Mouse (Mus musculus): ENCODE data around the gene Kat2b. TPM values are rescaled to one million over a fixed set of nuclear protein-coding genes. Genes with fewer than 3 reads are reported as not detected.
A peak's percentile ranks its signal among the peaks of the same experiment; 100 is the strongest.

Gene Kat2b
- total and polyA plus RNA-seq, 3 experiments: 6.2 to 7.4 TPM; not detected in 1

DNA sequence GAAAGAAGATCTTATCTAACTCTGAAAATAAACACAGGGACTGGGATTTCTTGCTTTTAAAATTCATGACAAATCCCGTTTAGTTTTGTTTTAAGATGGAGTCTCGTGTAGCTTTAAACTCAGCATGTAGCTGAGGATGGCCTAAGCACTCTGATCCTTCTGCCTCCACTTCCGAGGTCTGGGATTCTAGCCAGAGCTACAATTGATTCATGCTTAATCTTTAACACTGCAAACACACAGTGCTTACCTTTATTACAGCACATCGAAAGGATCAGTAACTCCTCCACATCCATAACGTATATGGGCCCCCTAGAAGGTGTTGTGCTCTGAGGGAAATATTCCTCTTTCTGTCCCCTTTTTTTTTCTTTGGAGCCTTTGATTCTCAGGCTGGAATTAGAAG lies 61.5 kb downstream of the Kat2b start:
- TF ChIP-seq POLR2A (IDR thresholded peaks at IDR 0.05; ENCODE audit: control insufficient read depth in 1 of 2, insufficient read depth in 1 of 2, low read depth in 1 of 2, low read length in 2 of 2, poor library complexity in 1 of 2): no peak
- Histone ChIP-seq H3K27ac (ENCODE audit: control insufficient read depth, low read depth, low read length) (no peak overlapping the region), H3K9ac (ENCODE audit: control insufficient read depth, low read depth, low read length, poor library complexity, severe bottlenecking) (no peak overlapping the region), H3K79me2 (ENCODE audit: control insufficient read depth, insufficient read depth, low read length, poor library complexity) (no peaks in the 10 kb centered on the region), H3K4me1 (ENCODE audit: control insufficient read depth in 1 of 2, insufficient read depth in 2 of 2, low read length in 2 of 2) (peaks cover 3 to 4% of the 10 kb centered on the region in 2 experiments; a peak in 2 of 4 replicates), H3K9me3 (replicated peaks; ENCODE audit: insufficient read depth, low read length) (no peaks in the 10 kb centered on the region), H3K4me3 (ENCODE audit: control insufficient read depth in 1 of 2, insufficient read depth in 1 of 2, low read depth in 2 of 2, low read length in 2 of 2) (no peak overlapping the region), H3K36me3 (ENCODE audit: control insufficient read depth in 1 of 2, insufficient read depth in 2 of 2, low read length in 2 of 2) (peaks cover 4 to 11% of the 10 kb centered on the region in 2 experiments), H3K27me3 (ENCODE audit: control insufficient read depth in 1 of 2, insufficient read depth in 2 of 2, low read length in 2 of 2) (no peaks in the 10 kb centered on the region)
- DNase-seq (ENCODE audit: low read depth, low spot score): no peak

DNA sequence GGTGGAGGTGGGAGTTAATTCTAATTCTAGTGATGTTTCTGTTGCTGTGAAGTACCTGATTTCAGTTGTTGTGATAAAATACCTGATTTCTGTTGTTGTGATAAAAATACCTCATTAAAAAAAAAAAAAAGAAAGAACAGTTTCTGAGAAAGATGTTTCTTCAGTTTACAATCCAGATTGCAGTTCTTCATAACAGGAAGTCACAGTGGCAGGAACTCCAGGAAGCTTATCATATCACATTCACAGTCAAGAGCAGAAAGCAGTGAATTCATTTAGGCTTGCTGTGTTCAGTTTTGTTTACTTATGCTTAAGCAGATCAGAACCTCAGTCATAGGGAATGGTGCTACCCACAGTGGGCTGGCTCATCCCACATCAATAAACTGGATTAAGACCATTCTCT lies 64.7 kb downstream of the Kat2b start:
- H3K27me3 ChIP-seq (ENCODE audit: control insufficient read depth in 1 of 2, insufficient read depth in 2 of 2, low read length in 2 of 2): no peaks in the 10 kb centered on the region
- no peaks in the 10 kb centered on the region for H3K9me3 ChIP-seq (replicated peaks; ENCODE audit: insufficient read depth, low read length)
- H3K27ac ChIP-seq (ENCODE audit: control insufficient read depth, low read depth, low read length): no peak overlapping the region
- TF ChIP-seq POLR2AphosphoS5 (IDR thresholded peaks at IDR 0.05; ENCODE audit: borderline replicate concordance, low read depth, low read length) (no peak), MAFK (IDR thresholded peaks at IDR 0.05; ENCODE audit: borderline replicate concordance, low read depth, low read length) (no peak), GATA1 (IDR thresholded peaks at IDR 0.05; ENCODE audit: low read depth, low read length) (peak; percentile 47; the same call in 1 of the 2 replicates), RCOR1 (IDR thresholded peaks at IDR 0.05; ENCODE audit: low read depth, low read length) (peak; percentile 86), TCF12 (IDR thresholded peaks at IDR 0.05; ENCODE audit: low read depth, low read length) (0 out of 2 replicates have a peak, but pooled peaks have one; percentile 4), ZNF384 (IDR thresholded peaks at IDR 0.05; ENCODE audit: low read depth, low read length) (peak; percentile 67), USF2 (IDR thresholded peaks at IDR 0.05; ENCODE audit: borderline replicate concordance in 1 of 2, insufficient read depth in 1 of 2, low read depth in 1 of 2, low read length in 2 of 2) (no peak), SIN3A (IDR thresholded peaks at IDR 0.05; ENCODE audit: low read length) (peak; percentile 39; the same call in 1 of the 2 replicates), EP300 (IDR thresholded peaks at IDR 0.05; ENCODE audit: low read depth in 1 of 2, low read length in 2 of 2) (peak; percentile 36 to 60; a peak in 3 of 4 replicates)
- H3K36me3 ChIP-seq (ENCODE audit: control insufficient read depth in 1 of 2, insufficient read depth in 2 of 2, low read length in 2 of 2): peaks cover 4 to 12% of the 10 kb centered on the region in 2 experiments
- H3K4me1 ChIP-seq (ENCODE audit: control insufficient read depth in 1 of 2, insufficient read depth in 2 of 2, low read length in 2 of 2): peaks cover 3 to 4% of the 10 kb centered on the region in 2 experiments; a peak in 2 of 4 replicates
- H3K4me3 ChIP-seq (ENCODE audit: control insufficient read depth in 1 of 2, insufficient read depth in 1 of 2, low read depth in 2 of 2, low read length in 2 of 2): no peak overlapping the region
- peak; percentile 48 for DNase-seq (ENCODE audit: low read depth, low spot score)
- no peaks in the 10 kb centered on the region for H3K79me2 ChIP-seq (ENCODE audit: control insufficient read depth, insufficient read depth, low read length, poor library complexity)
- no peak overlapping the region for H3K9ac ChIP-seq (ENCODE audit: control insufficient read depth, low read depth, low read length, poor library complexity, severe bottlenecking)

DNA sequence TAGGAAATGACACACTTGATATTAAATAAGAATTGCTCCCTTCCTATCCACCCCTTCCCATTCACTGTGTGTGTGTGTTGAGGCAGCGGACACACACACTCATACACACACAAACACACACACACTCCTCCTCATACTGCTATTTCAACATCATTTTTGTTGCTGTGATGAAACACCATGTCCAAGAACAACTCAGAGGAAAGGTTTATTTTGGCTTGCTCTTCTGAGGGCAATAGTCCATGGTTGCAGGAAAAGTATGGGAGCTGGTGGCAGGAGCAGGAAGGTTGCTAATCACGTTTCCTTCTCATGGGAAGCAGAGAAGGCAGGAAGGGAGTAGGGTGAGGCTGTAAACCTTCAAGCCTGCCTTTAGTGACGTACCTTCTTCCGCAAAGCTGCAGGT lies 76.7 kb downstream of the Kat2b start:
- TF ChIP-seq POLR2AphosphoS5 (IDR thresholded peaks at IDR 0.05; ENCODE audit: borderline replicate concordance, low read depth, low read length): no peak
- TF ChIP-seq ZC3H11A (IDR thresholded peaks at IDR 0.05; ENCODE audit: low read depth, low read length): no peak
- no peak for TF ChIP-seq MYC (IDR thresholded peaks at IDR 0.05; ENCODE audit: low read depth, low read length)
- TF ChIP-seq GABPA (IDR thresholded peaks at IDR 0.05; ENCODE audit: low read depth, low read length): no peak
- no peak for TF ChIP-seq MAX (IDR thresholded peaks at IDR 0.05; ENCODE audit: low read length)
- TF ChIP-seq ELF1 (IDR thresholded peaks at IDR 0.05; ENCODE audit: low read depth, low read length): no peak
- no peak for TF ChIP-seq JUND (IDR thresholded peaks at IDR 0.05; ENCODE audit: low read depth, low read length)
- TF ChIP-seq USF1 (IDR thresholded peaks at IDR 0.05; ENCODE audit: low read depth, low read length): no peak
- TF ChIP-seq RCOR1 (IDR thresholded peaks at IDR 0.05; ENCODE audit: low read depth, low read length): no peak
- Histone ChIP-seq H3K4me3 (ENCODE audit: control insufficient read depth in 1 of 2, insufficient read depth in 1 of 2, low read depth in 2 of 2, low read length in 2 of 2) (no peak overlapping the region), H3K9ac (ENCODE audit: control insufficient read depth, low read depth, low read length, poor library complexity, severe bottlenecking) (no peak overlapping the region), H3K27me3 (ENCODE audit: control insufficient read depth in 1 of 2, insufficient read depth in 2 of 2, low read length in 2 of 2) (no peaks in the 10 kb centered on the region), H3K36me3 (ENCODE audit: control insufficient read depth in 1 of 2, insufficient read depth in 2 of 2, low read length in 2 of 2) (peaks cover 0 to 14% of the 10 kb centered on the region in 2 experiments; a peak in 2 of 4 replicates), H3K4me1 (ENCODE audit: control insufficient read depth in 1 of 2, insufficient read depth in 2 of 2, low read length in 2 of 2) (no peaks in the 10 kb centered on the region), H3K79me2 (ENCODE audit: control insufficient read depth, insufficient read depth, low read length, poor library complexity) (no peaks in the 10 kb centered on the region), H3K27ac (ENCODE audit: control insufficient read depth, low read depth, low read length) (no peak overlapping the region), H3K9me3 (replicated peaks; ENCODE audit: insufficient read depth, low read length) (no peaks in the 10 kb centered on the region)
- no peak for DNase-seq (ENCODE audit: low read depth, low spot score)

Data from MEL (cell line).